Mouse (Mus musculus) adrenal gland, postnatal 25 days (tissue): ENCODE results near the gene Rnft2. TPM values are rescaled to one million over a fixed set of nuclear protein-coding genes. Genes with fewer than 3 reads are reported as not detected.

ENCODE experiments used
- DNase-seq: peaks from one replicate; pipeline ENCODE4 v3.0.0; 2021; ENCODE audit warnings: mixed read lengths
- total RNA-seq: library from RNA; stranded (reverse); gene quantifications from 2 replicates; pipeline ENCODE4 v1.2.3, GENCODE M21; 2021

Gene Rnft2
- total RNA-seq, 1 experiment from 2014 or later = 4.9 TPM

DNA sequence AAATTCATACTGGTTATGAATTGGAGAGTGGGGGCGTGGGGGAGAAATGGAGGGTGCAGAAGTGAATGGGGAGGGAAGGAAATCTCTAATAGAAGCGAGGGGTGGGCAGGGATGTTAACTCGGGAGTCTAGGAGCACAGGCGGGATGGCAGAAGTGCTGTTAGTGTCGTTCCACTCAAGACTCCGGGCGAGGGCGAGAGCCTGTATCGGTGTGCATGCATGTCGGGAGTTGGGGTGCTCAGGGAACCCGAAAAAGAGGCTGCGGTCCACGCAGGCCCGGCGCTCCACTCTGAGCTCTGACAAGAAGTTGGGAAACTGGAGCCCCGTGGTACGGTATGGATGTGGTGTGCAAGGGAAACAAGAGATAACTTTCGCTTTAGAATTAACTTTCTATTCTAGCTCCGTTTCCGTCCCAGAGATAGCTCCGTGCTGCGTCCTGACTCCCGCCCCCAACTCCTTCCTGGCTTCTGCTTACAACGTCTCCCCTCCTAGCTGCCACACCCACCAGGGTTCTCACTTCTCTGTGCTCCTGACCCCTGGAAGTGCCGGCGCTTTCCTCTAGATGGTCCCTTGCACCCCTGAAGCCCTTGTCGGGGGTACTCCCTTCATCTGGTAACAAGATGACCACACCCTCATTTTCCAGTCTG is 72.7 kb downstream of the Rnft2 start:
- DNase-seq = no peak

DNA sequence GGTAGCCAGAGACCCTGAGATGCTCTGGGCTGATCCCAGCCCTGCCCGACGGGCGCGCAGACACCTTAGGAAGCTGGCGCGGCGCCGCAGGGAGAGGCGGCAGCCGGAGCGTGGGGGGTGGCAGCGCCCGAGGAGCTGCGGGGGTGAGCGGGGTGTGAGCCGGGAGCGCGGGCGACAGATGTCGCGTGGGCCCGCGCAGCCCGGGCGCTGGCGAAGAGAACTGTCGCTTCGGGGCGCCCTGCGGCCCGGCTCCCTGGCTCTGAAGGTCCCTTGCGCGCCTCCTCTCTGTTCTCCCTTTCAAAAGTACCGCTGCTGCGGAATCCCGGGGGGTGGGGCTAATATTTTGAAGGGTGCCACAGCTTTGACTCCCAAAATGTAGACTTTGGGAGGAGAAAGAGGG is 73.3 kb downstream of the Rnft2 start:
- DNase-seq = no peak

DNA sequence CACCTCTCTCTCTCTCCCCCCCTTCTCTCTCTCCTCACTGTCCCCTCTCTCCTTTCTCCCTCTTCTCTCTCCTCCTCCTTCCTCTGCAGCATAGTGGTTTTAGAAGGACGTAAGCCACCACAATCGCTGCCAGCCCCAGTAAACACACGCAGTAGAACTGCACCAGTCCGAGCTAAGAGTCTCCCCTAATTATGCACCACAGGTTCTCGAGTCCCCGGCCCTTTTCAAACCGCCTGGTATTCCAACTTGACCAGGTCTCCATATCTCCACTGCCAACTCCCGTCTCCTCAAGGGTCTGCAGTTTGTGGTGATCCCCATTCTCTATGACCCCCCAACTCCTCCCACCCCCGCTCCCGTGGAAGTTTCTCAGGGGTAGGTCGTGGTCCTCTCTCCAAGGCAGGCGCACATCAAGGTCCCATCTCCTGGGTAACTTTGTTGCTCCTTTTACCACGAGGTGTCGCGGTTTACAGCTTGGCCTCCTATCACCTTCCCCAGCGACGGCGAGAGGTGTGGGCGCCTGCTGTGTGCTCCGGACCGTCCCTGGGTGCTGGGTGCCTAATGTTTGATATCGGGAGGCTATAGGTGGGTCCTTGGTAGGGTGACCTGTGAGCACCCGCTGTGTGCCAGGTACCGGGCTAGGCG is 73.9 kb downstream of the Rnft2 start:
- DNase-seq = no peak

DNA sequence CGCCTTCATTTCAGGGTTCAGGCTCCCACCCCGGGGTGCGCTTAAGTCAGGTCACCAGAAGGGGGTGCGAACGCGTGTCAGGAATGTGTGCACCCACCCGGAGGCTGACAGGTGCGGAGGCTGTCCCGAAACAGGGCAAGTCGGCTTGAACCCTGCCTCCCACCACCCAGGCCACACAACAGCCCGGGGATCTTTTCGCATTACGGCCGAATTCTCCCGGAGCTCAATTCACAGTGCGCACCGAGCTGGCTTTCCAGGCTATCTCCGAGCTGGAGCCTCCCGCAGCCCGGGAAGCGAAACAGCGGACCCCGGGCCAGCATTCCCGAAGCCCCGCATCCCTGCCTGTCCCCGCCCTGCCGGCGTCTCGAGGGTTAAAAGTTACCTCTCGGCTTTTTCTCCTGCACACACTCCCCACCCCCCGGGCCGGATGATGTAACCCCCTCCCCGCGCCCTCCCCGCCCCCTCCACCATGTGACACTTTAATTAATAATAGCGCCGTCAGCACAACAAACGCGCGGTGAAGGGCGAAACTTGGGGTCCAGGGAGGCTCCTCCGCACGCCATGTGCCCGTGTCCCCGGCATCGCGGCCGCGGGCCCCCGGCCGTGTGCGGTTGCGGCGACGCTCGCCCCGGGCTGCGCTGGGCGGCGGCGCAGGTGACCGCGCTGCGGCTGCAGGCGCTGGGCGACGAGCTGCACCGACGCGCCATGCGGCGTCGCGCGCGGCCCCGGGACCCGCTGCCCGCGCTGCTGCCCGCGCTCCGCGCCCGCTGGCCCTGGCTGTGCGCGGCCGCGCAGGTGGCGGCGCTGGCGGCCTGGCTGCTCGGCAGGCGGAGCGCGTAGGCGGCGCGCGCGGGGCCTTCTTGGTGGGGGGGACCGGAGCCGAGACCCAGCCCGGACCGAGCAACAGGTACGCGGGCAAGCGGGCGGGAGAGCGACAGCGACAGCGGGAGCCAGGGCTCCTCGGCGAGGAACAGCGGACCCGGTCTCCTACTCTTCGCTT is 75.4 kb downstream of the Rnft2 start:
- DNase-seq = peak; percentile 40

DNA sequence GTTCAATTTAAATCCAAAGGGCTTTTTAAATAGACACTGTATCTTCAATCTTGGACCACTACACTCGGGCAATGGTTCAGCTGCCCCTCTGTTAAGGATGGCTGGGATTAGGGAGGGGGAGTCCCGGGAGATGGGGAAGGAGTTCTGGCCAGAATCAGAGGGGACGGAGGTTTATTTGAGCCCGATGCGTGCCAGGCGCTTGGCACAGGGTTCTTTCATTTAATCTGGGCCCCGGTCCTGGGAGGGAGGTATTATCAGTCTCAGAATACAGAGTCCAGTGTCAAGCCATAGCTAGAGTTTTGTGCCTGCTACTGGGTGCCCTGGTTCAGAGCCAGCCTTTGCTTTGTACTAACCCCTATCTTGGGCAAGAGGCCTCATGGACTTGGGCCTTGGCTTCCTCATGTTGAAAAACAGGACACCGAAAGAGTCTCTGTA is 77.3 kb downstream of the Rnft2 start:
- DNase-seq = no peak

DNA sequence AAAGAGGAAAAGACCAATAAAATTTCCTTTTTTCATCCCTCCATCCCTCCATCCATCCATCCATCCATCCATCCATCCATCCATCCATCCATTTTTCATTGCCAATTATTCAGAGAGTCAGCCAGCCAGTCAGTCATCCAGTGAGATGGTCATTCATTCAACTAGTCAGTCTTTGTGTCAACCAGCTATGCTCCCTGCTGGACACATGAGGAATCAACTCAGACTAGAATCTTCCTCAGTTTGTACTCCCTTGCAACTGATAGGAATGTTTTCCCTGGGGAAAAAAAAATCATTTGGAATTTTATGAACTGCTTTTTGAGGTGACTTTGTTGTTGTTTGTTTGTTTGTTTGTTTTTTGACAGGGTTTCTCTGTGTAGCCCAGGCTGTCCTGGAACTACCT is 79.5 kb downstream of the Rnft2 start:
- DNase-seq = no peak

DNA sequence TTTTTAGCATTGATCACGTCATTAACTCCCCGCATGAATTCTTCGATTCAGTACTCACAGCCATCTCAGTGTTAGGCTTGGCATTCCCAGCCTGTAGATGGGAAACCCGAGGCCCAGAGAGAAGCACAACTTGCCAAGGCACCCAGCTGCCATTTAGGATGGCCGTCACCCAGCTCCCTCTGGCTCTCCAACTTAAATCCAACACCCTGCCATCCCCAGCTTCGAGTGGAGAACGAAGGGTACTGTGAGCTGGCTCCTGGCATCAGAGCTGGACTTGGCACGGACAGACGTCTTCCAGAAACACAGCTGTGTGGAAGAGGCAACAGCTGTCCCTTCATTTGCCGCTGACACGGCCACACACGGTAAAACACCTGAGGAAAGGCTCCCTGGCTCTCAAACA is 80.3 kb downstream of the Rnft2 start, which contains the start of gene Hrk:
Hrk (plus strand) TSS at position 68 of the 400 bp plus-strand sequence.
- DNase-seq = no peak

DNA sequence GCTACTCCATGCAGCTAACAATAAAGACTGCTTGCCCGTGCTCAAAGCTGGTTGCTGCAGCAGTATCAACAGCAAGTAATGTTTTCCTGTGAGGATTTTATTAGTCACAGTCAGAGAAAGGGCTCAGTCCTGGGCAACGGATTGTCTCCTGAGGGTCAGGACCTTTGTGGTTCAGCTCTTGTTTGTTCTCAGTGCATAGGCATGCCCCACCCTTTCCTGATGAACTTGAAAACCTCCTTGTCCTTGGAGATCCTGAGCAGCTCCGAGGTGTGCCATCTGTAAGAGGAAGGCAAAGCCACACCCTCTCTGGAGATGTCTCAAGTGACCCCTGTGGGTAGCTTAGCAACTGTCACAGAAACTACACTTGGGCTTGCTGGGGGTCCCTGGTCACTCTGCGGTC is 84.2 kb downstream of the Rnft2 start:
- DNase-seq = no peak

DNA sequence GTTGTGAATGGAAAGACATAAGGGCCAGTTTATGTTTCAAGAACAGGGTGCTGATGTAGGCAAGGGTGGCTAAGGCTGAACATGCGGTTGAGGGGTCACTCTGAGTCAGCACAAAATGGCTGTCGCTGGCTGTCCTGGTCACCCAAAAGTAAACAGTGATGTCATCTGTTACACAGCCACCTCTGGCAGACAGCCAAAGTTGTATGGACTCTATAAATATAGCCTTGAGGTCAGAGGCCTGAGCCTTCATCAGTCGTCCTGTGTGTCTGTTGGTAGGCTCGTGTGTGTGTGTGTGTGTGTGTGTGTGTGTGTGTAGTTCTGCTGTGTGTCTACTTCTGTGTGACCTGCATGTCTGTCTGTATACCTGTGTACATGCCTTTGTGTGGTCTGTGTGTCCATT is 87.9 kb downstream of the Rnft2 start:
- DNase-seq = no peak

DNA sequence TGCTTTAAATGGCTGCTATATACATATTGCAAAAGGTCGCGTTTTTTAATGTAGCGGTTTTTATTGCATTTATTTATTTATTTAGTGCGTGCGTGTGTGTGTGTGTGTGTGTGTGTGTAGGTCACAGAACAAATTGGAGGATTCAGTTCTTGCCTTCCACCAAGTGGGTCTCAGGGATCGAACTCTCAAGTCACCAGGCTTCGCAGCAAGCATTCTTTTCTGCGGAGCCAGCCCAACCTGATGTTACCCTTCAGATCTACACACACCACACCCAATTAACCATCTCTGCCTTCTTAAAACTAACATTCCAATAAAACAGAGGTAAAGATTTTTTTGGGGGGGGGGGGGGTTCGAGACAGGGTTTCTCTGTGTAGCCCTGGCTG is 89.4 kb downstream of the Rnft2 start:
- no peak for DNase-seq

DNA sequence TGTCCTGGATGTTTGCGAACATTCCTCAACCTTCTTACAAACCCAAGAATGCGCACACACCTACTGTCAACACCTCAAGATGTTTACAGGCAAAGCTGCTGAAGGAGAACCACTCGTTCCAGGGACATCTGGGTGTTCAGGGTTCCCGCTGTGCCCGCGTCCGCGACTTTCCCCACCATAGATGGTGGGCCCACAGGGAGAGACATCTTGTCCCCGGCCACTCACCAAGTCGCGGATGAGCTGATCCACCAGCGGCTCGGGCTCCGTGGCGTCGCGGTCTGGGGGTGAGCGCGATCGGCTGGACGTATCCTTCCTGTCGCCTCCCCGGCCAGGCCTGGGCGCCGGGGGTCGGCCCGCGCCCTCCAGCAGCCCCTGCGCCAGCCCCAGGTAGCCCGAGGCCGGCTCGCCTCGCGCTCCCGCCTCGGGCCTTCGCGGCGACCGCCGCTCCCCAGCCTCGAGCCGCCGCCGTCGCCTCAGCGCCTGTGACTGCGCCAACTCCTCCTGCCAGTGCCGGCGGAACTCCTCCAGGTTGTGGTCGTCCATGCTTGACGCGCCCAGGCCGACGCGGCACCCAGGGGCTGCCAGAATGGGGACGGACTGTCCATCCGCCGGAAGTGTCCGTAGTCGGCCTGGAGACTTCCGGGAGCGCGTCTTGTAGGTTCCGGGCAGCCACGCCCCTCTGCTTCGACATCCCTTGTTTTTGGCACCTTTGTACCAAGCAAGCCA is 89.9 kb downstream of the Rnft2 start, which contains the start of gene Fbxw8:
Fbxw8 (minus strand) TSS at position 626 of the 726 bp plus-strand sequence.
- DNase-seq = peak; percentile 85

DNA sequence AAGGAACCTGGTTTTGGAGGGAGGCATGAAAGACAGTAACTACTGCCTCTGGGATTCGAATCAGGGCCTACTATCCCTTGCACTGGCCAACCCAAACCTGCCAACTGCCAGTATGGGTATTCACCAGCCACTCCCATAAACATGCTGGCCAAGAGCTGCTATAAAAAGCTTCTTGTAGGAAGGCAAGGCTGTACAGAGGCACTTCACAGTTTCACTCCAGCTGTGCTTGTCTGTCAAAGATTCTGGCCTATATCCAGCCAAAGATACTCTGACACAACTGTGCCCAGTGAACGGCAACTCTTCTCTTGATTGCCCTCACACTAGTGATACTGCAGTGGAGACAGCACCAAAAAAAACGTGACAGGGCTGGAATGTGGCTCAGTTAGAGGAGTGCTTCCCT is 95.2 kb downstream of the Rnft2 start:
- DNase-seq = no peak

DNA sequence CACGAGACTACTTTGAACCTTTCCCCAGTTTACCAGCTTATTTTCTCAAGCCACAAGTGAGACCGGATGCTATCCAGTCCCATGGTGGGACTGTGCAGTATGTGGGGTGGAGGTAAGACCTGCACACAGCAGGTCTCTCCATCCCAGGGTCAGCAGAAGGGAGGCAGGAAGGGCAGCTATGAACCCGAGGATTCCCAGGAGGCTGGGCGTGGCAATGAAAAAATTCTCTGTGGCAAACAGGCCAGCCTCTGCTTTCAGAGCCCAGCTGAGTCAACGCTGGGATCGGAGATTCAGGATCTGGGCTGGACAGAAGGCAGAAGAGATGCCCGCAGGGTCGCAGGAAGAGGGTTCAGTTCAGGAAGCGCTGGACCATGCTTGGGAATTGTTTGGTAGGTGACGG is 97.7 kb downstream of the Rnft2 start:
- no peak for DNase-seq

DNA sequence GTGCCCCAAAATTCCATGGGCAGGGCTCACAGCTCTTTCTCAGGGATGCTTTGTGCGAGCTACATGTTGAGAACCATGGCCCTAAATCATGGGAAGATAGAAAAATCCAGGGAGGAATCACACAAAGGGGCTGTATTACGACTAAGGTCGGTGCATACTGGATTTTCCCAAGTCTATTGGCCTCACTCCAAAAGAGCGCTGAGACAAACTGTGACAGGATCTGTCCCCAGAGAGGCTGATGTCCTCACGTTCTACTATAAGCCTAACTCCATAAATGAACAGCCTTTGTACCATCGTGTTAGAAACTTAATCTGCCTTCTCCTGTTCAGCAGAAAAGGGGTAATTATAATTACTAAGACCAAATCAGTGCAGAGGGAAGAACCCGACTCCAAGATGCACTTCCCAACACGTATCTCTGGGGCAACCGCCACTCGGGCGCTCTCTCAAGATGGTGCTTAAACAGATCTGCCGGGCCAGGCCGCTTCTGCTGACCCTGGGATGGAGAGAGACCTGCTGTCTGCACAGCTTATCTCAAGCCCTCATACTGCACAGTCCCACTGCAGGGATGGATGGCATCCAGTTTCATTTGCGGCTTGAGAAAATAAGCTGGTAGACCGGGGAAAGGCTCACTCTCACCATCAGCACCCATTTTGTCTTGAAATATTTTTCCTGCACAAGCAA is 98.8 kb downstream of the Rnft2 start:
- DNase-seq = no peak

DNA sequence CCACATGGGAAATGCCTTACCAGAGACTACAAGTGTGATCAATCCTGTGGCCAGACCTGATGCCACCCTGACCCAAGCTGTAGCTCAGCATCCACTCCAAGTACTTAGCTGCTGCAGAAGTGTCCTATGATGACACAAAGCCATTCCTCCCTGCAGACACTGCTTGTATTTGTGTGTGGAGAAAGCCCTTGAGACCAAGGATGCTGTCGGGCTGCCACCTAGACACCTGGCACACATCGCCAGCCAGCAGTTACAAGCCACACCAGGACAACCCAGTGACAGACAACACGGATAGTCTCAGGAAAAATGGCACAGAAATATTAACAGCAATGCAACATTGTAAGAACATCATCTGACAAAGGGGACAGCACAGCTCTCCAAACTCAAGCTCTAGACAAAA is 99.5 kb downstream of the Rnft2 start:
- DNase-seq = no peak

DNA sequence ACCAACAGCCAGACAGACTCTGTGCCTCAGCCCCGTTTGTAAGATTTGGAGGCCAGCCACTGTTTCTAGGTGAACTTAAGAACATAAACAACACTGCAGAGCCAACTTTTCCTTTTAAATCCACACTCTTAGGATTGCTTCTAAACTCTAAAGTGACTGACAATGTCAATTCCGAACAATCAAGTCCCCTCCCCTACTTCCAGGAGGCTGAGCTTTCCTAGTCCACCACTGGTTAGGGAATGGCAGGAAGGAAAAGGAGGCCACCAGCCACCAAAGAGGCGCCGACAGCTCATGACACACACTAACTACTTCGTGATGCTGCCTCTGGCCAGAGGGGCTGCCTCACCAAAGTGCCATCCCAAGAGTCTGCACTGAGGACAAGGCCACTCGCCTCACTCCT is 100.1 kb downstream of the Rnft2 start:
- DNase-seq = no peak

DNA sequence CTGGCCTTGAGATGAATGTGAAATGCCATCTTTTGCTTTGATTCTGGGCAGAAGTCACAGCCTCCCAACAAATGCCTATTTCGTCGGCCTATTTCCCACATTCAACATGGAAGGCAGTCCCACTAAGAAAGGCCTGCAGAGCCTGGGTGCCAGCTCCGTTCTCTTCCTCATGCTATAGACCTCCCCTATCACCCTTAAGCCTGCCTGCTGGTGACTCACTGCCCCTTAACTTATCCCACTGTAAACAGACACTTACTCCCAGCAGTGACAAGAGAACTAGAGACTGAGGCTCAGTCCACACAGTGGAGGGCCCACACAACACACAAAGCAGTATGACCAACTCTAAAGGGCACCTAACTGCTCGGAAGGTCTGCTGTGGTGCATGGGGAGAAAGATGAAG is 100.6 kb downstream of the Rnft2 start:
- DNase-seq = no peak

DNA sequence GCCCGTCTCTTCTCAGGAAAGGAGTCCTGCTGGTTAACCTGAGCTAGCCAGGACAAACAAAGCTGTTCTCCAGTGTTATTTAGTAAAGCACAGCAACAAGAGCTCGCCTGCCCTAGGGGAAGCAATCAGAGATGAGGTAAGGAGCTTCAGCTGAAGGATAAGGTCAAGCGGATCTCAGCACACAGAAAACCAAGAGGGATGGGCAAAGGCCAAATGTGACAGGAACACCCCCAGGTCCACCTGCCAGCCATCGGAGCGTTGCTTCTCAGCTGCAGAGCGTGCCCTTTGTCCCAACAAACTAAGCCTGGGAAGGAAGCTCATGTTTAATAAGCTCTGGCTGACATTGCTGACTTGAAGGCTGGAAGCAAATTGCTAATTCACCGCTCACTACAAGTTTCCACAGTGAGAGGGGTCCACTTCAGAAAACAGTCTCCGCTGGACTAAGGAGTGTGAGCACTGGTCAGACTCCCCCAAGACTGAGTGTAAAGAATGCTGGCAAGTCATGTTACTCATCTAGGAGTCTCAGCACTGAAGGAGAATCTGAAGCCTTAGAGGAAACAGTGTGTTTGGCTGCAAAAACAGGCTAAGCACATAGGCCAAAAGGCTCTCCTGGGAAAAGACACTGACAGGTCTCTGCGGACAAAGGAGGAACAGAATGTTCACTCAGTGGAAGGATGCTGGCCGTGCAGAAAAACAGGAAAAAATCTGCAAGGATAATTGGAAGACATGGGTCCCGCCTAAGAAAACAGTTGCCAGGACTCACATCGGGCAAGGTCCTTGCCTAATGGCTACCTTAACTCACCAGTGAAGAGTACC is 101.5 kb downstream of the Rnft2 start:
- no peak for DNase-seq

DNA sequence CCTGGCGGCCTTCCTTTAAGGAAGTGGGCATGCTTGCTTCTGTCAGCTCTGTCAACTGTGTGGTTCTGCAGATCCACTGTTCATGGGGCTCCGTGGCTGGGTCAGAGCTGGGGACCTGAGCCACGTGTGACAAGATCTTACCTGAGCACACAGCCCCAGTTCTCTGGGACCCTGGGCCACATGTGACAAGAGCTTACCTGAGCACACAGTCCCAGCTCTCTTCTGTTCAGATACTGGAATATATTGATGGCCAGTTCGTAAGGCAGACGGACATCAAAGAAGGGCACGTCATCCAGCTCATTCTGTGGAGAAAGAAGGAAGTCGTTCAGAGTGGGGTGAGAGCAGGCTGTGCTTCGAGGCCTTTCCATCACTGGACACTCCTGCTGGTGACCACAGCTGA is 102.4 kb downstream of the Rnft2 start:
- no peak for DNase-seq
